Mouse (Mus musculus): ENCODE measurements around the gene Ube2v1. TPM values are rescaled to one million over a fixed set of nuclear protein-coding genes. Genes with fewer than 3 reads are reported as not detected.

Gene Ube2v1
- polyA plus RNA-seq, 1 experiment: 237 TPM

DNA sequence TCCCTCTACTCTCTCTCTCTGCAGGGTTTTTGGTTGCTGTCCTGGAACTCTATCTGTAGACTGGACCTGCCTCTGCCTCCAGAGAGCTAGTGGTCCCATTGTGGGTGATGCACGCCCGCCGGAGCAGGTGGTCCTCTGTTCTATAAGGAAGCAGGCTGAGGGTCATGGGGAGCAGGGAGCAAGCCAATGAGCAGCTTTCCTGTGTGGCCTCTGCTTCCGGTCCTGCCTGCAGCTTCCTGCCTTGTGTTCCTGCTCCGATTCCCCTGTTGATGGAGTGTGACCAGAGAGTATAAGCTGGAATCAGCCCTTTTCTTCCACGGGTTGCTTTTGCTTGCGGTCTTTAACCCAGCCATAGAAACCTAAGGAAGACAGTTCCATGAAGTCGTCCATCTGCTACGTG lies 63.8 kb downstream of the Ube2v1 start:
- H3K4me3 ChIP-seq (ENCODE audit: insufficient read depth, poor library complexity, severe bottlenecking): no peak overlapping the region
- H3K36me3 ChIP-seq (ENCODE audit: control insufficient read depth, insufficient read depth): no peaks in the 10 kb centered on the region
- no peaks in the 10 kb centered on the region for H3K27me3 ChIP-seq (ENCODE audit: control insufficient read depth, insufficient read depth, insufficient read length)
- H3K79me2 ChIP-seq (ENCODE audit: control insufficient read depth, insufficient read depth): peaks cover 13% of the 10 kb centered on the region
- H3K79me3 ChIP-seq (ENCODE audit: low read depth): no peaks in the 10 kb centered on the region
- TF ChIP-seq MYOD1 (IDR thresholded peaks at IDR 0.05; ENCODE audit: control insufficient read depth, insufficient read length, low read depth): no peak
- TF ChIP-seq FOSL1 (IDR thresholded peaks at IDR 0.05; ENCODE audit: insufficient read depth, low read length, poor library complexity, severe bottlenecking): no peak
- TF ChIP-seq MAX (IDR thresholded peaks at IDR 0.05): no peak
- TF ChIP-seq CTCF (IDR thresholded peaks at IDR 0.05; ENCODE audit: control insufficient read depth, insufficient read depth, insufficient read length): no peak
- no peak for TF ChIP-seq MYOG (IDR thresholded peaks at IDR 0.05; ENCODE audit: control insufficient read depth, extremely low read depth, insufficient read length)
- TF ChIP-seq USF1 (IDR thresholded peaks at IDR 0.05; ENCODE audit: low read depth): no peak
- TF ChIP-seq CEBPB (IDR thresholded peaks at IDR 0.05; ENCODE audit: low read depth): no peak
- H3ac ChIP-seq (ENCODE audit: control insufficient read depth, insufficient read length, low read depth): no peak overlapping the region

DNA sequence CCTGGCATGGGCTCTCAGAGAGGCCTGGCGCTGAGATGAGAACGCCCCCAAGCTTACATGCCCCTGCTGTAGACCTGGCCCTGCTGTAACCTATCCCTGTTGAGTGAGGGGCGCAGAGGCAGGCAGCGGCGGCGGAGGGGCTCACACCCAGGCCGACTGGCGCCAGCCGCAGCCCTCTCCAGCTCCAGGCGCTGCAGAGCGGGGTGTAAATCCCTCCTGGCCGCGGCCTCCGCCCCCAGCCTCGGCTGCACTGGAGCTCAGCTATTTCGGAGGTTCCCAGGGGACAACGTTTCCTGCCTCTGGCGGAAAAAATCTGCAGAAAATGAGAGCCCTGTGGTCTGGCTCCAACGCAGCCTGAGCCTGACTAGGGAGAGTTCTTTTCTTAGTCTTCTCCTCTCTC lies 66.2 kb downstream of the Ube2v1 start:
- TF ChIP-seq CTCF (IDR thresholded peaks at IDR 0.05; ENCODE audit: control insufficient read depth, insufficient read depth, insufficient read length) (no peak), MAX (IDR thresholded peaks at IDR 0.05) (peak; percentile 25)
- Histone ChIP-seq H3ac (ENCODE audit: control insufficient read depth, insufficient read length, low read depth) (peak overlapping the region; percentile 66), H3K4me3 (ENCODE audit: insufficient read depth, poor library complexity, severe bottlenecking) (no peak overlapping the region), H3K79me2 (ENCODE audit: control insufficient read depth, insufficient read depth) (peaks cover 13% of the 10 kb centered on the region), H3K27me3 (ENCODE audit: control insufficient read depth, insufficient read depth, insufficient read length) (no peaks in the 10 kb centered on the region), H3K79me3 (ENCODE audit: low read depth) (no peaks in the 10 kb centered on the region), H3K36me3 (ENCODE audit: control insufficient read depth, insufficient read depth) (no peaks in the 10 kb centered on the region)

DNA sequence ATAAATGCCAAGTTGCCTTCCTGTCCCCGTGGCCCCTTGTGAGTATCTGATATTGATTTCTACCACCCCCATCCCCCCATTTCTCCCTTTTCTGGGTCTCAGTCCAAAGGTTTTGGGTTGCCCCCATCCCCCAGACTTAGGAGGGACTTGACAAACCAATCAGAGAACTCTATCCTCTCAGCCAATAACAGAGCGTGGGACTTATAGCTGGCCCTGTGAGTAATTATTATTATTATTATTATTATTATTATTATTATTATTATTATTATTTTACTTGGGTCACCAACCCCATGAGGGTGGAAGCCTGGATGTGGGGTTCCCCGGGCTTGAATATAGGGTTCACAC lies 66.6 kb downstream of the Ube2v1 start:
- Histone ChIP-seq H3K79me3 (ENCODE audit: low read depth) (no peaks in the 10 kb centered on the region), H3ac (ENCODE audit: control insufficient read depth, insufficient read length, low read depth) (peak overlapping the region; percentile 66), H3K4me3 (ENCODE audit: insufficient read depth, poor library complexity, severe bottlenecking) (no peak overlapping the region), H3K27me3 (ENCODE audit: control insufficient read depth, insufficient read depth, insufficient read length) (no peaks in the 10 kb centered on the region), H3K79me2 (ENCODE audit: control insufficient read depth, insufficient read depth) (peaks cover 13% of the 10 kb centered on the region), H3K36me3 (ENCODE audit: control insufficient read depth, insufficient read depth) (no peaks in the 10 kb centered on the region)
- no peak for TF ChIP-seq USF1 (IDR thresholded peaks at IDR 0.05; ENCODE audit: low read depth)
- no peak for TF ChIP-seq MYOD1 (IDR thresholded peaks at IDR 0.05; ENCODE audit: control insufficient read depth, insufficient read length, low read depth)
- TF ChIP-seq MYOG (IDR thresholded peaks at IDR 0.05; ENCODE audit: control insufficient read depth, extremely low read depth, insufficient read length): no peak

DNA sequence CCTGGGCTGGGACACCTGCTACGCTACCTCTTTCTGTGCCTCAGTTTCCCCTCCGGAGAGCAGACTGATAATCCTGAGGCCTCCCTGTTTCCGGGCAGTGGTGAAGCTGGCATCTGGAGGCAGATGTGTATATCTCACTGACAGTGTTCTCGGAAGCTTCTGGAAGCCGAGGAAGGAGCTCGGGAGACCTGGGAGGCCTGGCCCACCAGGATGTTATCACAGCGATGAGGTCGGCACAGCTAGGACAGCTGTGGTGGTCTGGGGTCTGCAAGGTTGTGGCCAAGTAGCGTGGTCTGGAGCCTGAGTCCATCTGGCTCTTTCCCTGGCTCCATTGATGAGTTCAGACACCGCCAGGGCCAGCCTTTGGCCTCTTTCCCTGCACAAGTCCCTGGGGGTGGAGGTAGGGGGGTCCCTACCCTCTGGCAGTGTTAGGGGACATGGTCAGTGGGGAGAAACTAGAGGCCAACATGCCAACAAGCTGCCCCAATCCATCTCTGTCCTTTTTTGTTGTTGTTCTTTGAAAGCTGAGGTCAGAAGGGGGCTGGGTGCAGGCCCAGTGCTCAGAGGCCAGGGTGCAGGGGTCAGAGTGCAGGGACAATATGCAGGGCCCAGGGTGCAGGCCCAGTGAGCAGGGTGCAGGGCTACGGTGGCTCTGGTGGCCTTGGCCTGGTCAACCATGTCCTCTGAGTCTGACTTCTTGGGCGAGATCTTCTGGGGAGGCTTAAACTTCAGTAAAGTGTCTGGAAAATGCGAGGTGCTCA lies 67.2 kb downstream of the Ube2v1 start:
- no peak for TF ChIP-seq CTCF (IDR thresholded peaks at IDR 0.05; ENCODE audit: control insufficient read depth, insufficient read depth, insufficient read length)
- no peak for TF ChIP-seq MYOG (IDR thresholded peaks at IDR 0.05; ENCODE audit: control insufficient read depth, extremely low read depth, insufficient read length)
- no peak for TF ChIP-seq FOSL1 (IDR thresholded peaks at IDR 0.05; ENCODE audit: insufficient read depth, low read length, poor library complexity, severe bottlenecking)
- TF ChIP-seq CEBPB (IDR thresholded peaks at IDR 0.05; ENCODE audit: low read depth): no peak
- no peak for TF ChIP-seq MAX (IDR thresholded peaks at IDR 0.05)
- TF ChIP-seq MYOD1 (IDR thresholded peaks at IDR 0.05; ENCODE audit: control insufficient read depth, insufficient read length, low read depth): no peak
- no peak for TF ChIP-seq USF1 (IDR thresholded peaks at IDR 0.05; ENCODE audit: low read depth)
- H3K79me2 ChIP-seq (ENCODE audit: control insufficient read depth, insufficient read depth): peaks cover 13% of the 10 kb centered on the region

DNA sequence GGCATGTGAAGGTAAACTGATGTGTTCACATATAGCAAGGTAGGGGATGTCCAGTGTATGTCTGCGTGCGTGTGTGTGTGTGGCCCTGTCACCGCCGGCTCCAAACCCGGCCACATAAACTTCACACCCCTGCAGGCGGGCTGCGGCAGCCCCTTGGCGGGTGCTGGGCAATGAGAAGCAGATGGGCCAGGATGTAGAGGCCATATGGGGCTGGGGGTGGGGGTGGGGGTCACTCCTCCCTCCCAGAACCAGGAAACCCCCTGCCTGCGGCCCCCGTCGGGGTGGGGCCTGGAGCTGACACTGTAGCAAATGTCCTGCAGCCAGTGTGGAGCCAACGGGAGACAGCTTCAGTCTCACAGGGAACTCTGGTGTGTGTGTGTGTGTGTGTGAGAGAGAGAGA lies 68.2 kb downstream of the Ube2v1 start:
- Histone ChIP-seq H3K4me3 (ENCODE audit: insufficient read depth, poor library complexity, severe bottlenecking) (no peak overlapping the region), H3K79me2 (ENCODE audit: control insufficient read depth, insufficient read depth) (peaks cover 13% of the 10 kb centered on the region)

More for the DNA sequence above, 67.2 kb downstream of the Ube2v1 start:
- Histone ChIP-seq H3K27me3 (ENCODE audit: control insufficient read depth, insufficient read depth, insufficient read length) (no peaks in the 10 kb centered on the region), H3ac (ENCODE audit: control insufficient read depth, insufficient read length, low read depth) (peak overlapping the region; percentile 4), H3K36me3 (ENCODE audit: control insufficient read depth, insufficient read depth) (no peaks in the 10 kb centered on the region), H3K4me3 (ENCODE audit: insufficient read depth, poor library complexity, severe bottlenecking) (no peak overlapping the region), H3K79me3 (ENCODE audit: low read depth) (no peaks in the 10 kb centered on the region)

DNA sequence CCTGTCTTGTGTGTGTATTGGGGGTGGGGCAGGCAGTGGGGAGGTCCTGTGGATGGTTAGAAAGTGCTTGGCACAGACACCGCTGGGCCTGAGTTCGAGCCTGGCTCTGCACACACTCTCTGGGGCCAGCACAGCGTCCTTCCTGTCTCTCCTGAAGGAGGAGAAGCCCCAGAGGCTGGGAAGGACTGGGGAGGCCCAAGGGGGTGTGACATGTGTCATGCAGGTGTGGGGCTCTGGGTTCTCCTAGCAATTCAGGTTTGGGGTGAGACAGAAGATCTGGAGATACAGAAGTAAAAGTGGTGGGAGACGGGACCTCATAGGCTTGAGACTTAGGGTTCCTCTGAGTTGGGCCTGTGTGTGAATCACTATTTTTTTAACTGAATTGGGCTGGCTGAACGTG lies 68.9 kb downstream of the Ube2v1 start:
- H3K36me3 ChIP-seq (ENCODE audit: control insufficient read depth, insufficient read depth): no peaks in the 10 kb centered on the region
- no peaks in the 10 kb centered on the region for H3K27me3 ChIP-seq (ENCODE audit: control insufficient read depth, insufficient read depth, insufficient read length)
- H3ac ChIP-seq (ENCODE audit: control insufficient read depth, insufficient read length, low read depth): no peak overlapping the region
- peaks cover 13% of the 10 kb centered on the region for H3K79me2 ChIP-seq (ENCODE audit: control insufficient read depth, insufficient read depth)
- H3K4me3 ChIP-seq (ENCODE audit: insufficient read depth, poor library complexity, severe bottlenecking): no peak overlapping the region
- no peaks in the 10 kb centered on the region for H3K79me3 ChIP-seq (ENCODE audit: low read depth)
- no peak for TF ChIP-seq CEBPB (IDR thresholded peaks at IDR 0.05; ENCODE audit: low read depth)
- TF ChIP-seq USF1 (IDR thresholded peaks at IDR 0.05; ENCODE audit: low read depth): no peak
- TF ChIP-seq CTCF (IDR thresholded peaks at IDR 0.05; ENCODE audit: control insufficient read depth, insufficient read depth, insufficient read length): no peak
- no peak for TF ChIP-seq MYOD1 (IDR thresholded peaks at IDR 0.05; ENCODE audit: control insufficient read depth, insufficient read length, low read depth)
- TF ChIP-seq FOSL1 (IDR thresholded peaks at IDR 0.05; ENCODE audit: insufficient read depth, low read length, poor library complexity, severe bottlenecking): no peak
- no peak for TF ChIP-seq MAX (IDR thresholded peaks at IDR 0.05)
- TF ChIP-seq MYOG (IDR thresholded peaks at IDR 0.05; ENCODE audit: control insufficient read depth, extremely low read depth, insufficient read length): no peak

More for the DNA sequence above, 68.2 kb downstream of the Ube2v1 start:
- no peak overlapping the region for H3ac ChIP-seq (ENCODE audit: control insufficient read depth, insufficient read length, low read depth)
- H3K79me3 ChIP-seq (ENCODE audit: low read depth): no peaks in the 10 kb centered on the region
- TF ChIP-seq MYOD1 (IDR thresholded peaks at IDR 0.05; ENCODE audit: control insufficient read depth, insufficient read length, low read depth) (no peak), FOSL1 (IDR thresholded peaks at IDR 0.05; ENCODE audit: insufficient read depth, low read length, poor library complexity, severe bottlenecking) (no peak), CTCF (IDR thresholded peaks at IDR 0.05; ENCODE audit: control insufficient read depth, insufficient read depth, insufficient read length) (no peak), USF1 (IDR thresholded peaks at IDR 0.05; ENCODE audit: low read depth) (no peak), CEBPB (IDR thresholded peaks at IDR 0.05; ENCODE audit: low read depth) (no peak), MAX (IDR thresholded peaks at IDR 0.05) (no peak), MYOG (IDR thresholded peaks at IDR 0.05; ENCODE audit: control insufficient read depth, extremely low read depth, insufficient read length) (no peak)
- no peaks in the 10 kb centered on the region for H3K36me3 ChIP-seq (ENCODE audit: control insufficient read depth, insufficient read depth)
- no peaks in the 10 kb centered on the region for H3K27me3 ChIP-seq (ENCODE audit: control insufficient read depth, insufficient read depth, insufficient read length)

Measured in C2C12 (cell line).